Mouse (Mus musculus) forebrain, embryonic 12.5 days (tissue): ENCODE measurements at regions not wholly inside any gene's neighbourhood (a gene's known extent, or its start where the extent isn't known, plus 50 kb on each side); places are given as distances from the start of the nearest gene placed in this dataset.

Experiments used
- ATAC-seq: fragments of 200-750 bp; cut with Nextera tagmentation; 2 replicates; pipeline ENCODE4 v1.8.0; 2017; ENCODE audit warnings: moderate TSS enrichment; ENCODE audit not compliant: low FRiP score
- H3K27ac ChIP-seq: fragments of 300-500 bp; sonication (generic); 2 replicates; pipeline ENCODE4 v1.5.1; 2016; ENCODE audit warnings: mild to moderate bottlenecking
- H3K27me3 ChIP-seq: fragments of 300-500 bp; sonication (generic); 2 replicates; pipeline ENCODE4 v1.6.1; 2016; ENCODE audit warnings: mild to moderate bottlenecking
- H3K36me3 ChIP-seq: fragments of 300-500 bp; sonication (generic); replicated peaks from 2 replicates; pipeline ENCODE4 v1.6.1; 2016; ENCODE audit warnings: mild to moderate bottlenecking
- H3K4me1 ChIP-seq: fragments of 300-500 bp; sonication (generic); 2 replicates; pipeline ENCODE4 v1.6.1; 2016
- H3K4me2 ChIP-seq: fragments of 300-500 bp; sonication (generic); 2 replicates; pipeline ENCODE4 v1.6.1; 2016; ENCODE audit warnings: mild to moderate bottlenecking, moderate library complexity
- H3K4me3 ChIP-seq: fragments of 300-500 bp; sonication (generic); replicated peaks from 2 replicates; pipeline ENCODE4 v1.5.1; 2016; ENCODE audit warnings: mild to moderate bottlenecking
- H3K9ac ChIP-seq: fragments of 300-500 bp; sonication (generic); 2 replicates; pipeline ENCODE4 v1.6.1; 2016; ENCODE audit warnings: mild to moderate bottlenecking
- H3K9me3 ChIP-seq: fragments of 300-500 bp; sonication (generic); 2 replicates; pipeline ENCODE4 v1.6.1; 2016
- WGBS: fragments of 180-500 bp; shearing (Covaris S2); methylation state at CpG from one replicate; pipeline ENCODE4 v1.1.7; 2016; 5-methylcytosine and 5-hydroxymethylcytosine counted together

DNA sequence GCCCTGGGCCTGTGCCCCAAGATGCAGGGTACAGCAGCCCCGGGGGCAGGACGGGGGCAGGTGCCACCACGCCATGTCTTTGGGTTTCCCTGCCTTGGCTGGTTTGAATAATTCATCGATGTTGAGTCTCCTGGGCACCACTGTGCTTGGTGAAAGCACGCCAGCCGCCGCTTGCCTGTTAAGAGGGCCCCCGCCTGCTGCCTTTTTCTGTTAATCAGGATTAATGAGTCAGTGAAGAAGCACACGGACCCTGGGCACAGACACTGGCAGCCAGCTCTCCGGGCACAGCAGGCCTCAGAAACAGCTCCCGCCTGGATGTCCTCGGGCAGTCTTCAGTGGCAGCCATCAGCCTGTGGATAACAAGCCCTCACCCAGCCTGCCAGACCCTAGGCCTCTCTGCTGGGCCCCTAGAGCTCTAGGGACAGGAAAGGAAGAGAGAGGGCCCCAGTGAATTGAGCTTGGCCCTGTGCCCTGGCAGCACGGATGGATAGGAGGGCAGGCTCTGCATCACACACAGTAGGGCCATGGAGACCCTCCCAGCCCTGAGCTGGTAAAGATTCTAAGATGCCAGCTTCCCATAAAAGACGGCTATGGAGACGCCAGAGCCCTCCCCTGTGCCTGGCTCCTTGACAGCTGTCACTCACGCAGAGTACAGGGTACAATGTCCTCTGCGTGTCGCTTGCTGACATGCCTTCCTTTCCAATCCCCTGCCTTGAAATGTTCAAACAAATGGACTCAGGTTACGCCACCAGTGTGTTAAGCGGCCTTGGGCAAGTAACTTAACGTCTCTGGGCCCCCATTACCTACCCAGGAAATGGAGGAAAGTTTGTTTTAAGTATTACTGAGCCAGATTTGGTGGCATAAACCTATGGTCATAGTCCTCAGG is 118.4 kb downstream of the Cryba4 start:
- 51% methylated on average over 21 of the region's 21 CpGs for WGBS
- H3K9ac ChIP-seq: no peak overlapping the region
- peaks cover 35% of the 10 kb centered on the region for H3K4me1 ChIP-seq
- no peak overlapping the region for H3K4me2 ChIP-seq
- no peaks in the 10 kb centered on the region for H3K36me3 ChIP-seq
- H3K27ac ChIP-seq: peak overlapping the region; percentile 88
- ATAC-seq: peak; percentile 76
- no peaks in the 10 kb centered on the region for H3K9me3 ChIP-seq
- H3K27me3 ChIP-seq: peaks cover 3% of the 10 kb centered on the region; the same call in 1 of the 2 replicates
- H3K4me3 ChIP-seq: no peak overlapping the region

DNA sequence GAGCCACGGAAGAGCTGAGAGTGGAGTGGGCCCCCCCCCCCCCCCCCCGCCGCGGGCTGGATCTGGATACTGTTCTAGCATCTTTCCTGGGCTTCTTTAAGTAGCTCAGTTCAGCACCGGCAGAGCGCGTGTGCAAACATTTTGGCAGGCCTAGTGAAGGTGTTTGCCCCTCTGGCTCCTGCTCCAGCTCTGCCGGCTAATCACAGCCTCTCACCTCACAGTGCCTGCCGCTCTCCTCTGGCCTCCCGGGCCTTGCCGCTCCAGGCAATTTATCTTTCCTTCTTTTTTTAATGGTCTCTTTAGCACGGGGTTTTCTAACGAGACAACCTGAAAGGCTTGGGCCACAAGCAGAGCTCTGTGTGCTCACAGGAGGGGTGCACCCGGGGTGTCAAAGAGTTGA is 115.7 kb downstream of the Cryba4 start:
- Histone ChIP-seq H3K4me2 (no peak overlapping the region), H3K36me3 (no peaks in the 10 kb centered on the region), H3K4me1 (peaks cover 43% of the 10 kb centered on the region), H3K9ac (no peak overlapping the region), H3K9me3 (no peaks in the 10 kb centered on the region), H3K4me3 (no peak overlapping the region), H3K27me3 (peaks cover 5% of the 10 kb centered on the region; the same call in 1 of the 2 replicates), H3K27ac (no peak overlapping the region)
- WGBS: 31% methylated on average over 10 of the region's 14 CpGs
- no peak for ATAC-seq

DNA sequence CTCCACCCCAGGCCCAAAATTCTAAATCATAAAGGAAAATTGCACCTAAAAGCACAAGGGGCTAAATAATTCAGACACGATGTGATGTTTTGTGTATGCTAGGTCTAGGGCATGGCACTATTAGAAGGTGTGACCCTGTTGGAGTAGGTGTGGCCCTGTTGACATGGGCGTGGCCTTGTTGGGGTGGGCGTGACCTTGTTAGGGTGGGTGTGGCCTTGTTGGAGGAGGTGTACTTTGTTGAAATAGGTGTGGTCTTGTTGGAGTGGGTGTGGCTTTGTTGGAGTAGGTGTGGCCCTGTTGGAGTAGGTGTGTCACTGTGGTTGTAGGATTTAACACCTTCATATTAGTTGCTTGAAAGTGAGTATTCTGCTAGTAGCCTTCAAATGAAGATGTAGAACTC is 114.1 kb downstream of the Cryba4 start:
- Histone ChIP-seq H3K27ac (no peak overlapping the region), H3K4me2 (no peak overlapping the region), H3K36me3 (no peaks in the 10 kb centered on the region), H3K9me3 (no peaks in the 10 kb centered on the region), H3K4me3 (no peak overlapping the region), H3K9ac (no peak overlapping the region), H3K27me3 (peaks cover 8% of the 10 kb centered on the region; the same call in 1 of the 2 replicates), H3K4me1 (peaks cover 37% of the 10 kb centered on the region)
- WGBS: 91% methylated on average over 3 of the region's 3 CpGs
- no peak for ATAC-seq

- ATAC-seq: no peak
- H3K9ac ChIP-seq: no peak overlapping the region
- 89% methylated on average over 3 of the region's 3 CpGs for WGBS
- H3K27me3 ChIP-seq: 0 out of 2 replicates have a peak, but pooled peaks cover 11% of the 10 kb centered on the region
- H3K27ac ChIP-seq: no peak overlapping the region
- H3K4me3 ChIP-seq: no peak overlapping the region
- peaks cover 9% of the 10 kb centered on the region; the same call in 1 of the 2 replicates for H3K4me1 ChIP-seq
- H3K9me3 ChIP-seq: no peaks in the 10 kb centered on the region
- H3K4me2 ChIP-seq: no peak overlapping the region
- H3K36me3 ChIP-seq: no peaks in the 10 kb centered on the region
These were observed 109.6 kb downstream of the Cryba4 start for GRCm38 (mm10) chr5:112142731-112143130.

GRCm38 (mm10) chr5:112143993-112144621 is 108.2 kb downstream of the Cryba4 start:
- Histone ChIP-seq H3K27me3 (0 out of 2 replicates have a peak, but pooled peaks cover 11% of the 10 kb centered on the region), H3K4me2 (no peak overlapping the region), H3K9ac (no peak overlapping the region; the same call in 1 of the 2 replicates), H3K9me3 (no peaks in the 10 kb centered on the region), H3K4me3 (no peak overlapping the region), H3K27ac (no peak overlapping the region), H3K36me3 (no peaks in the 10 kb centered on the region), H3K4me1 (peaks cover 9% of the 10 kb centered on the region; the same call in 1 of the 2 replicates)
- 78% methylated on average over 16 of the region's 16 CpGs for WGBS
- ATAC-seq: no peak

DNA sequence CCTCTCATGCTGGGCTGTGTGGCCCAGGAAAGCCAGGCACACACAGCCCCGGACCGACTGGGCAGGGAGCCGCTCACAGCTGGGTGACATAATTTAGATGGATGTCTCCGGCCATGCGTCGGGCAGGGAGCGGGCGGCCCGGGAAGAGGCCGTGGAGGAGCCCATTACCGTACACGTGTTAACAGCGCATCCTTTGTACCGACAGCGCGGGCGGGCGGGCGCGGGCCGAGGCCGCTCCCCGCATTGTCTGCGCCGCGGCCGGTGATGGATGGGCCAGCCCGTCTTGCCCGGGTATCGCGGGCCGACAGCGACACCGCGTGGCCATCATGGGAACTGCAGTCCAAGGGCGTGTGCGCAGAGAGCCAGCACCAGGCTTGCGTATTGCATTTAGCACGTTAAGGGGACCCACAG is 98.6 kb downstream of the Cryba4 start:
- Histone ChIP-seq H3K27me3 (peaks cover 39% of the 10 kb centered on the region), H3K4me2 (peak overlapping the region; percentile 56), H3K4me1 (peaks cover 13% of the 10 kb centered on the region), H3K4me3 (peak overlapping the region; percentile 26), H3K27ac (peak overlapping the region; percentile 25; the same call in 1 of the 2 replicates), H3K9me3 (no peaks in the 10 kb centered on the region), H3K36me3 (no peaks in the 10 kb centered on the region), H3K9ac (0 out of 2 replicates have a peak overlapping the region, but pooled peaks have one; percentile 33)
- under 1% methylated on average over 39 of the region's 39 CpGs for WGBS
- peak; percentile 93 for ATAC-seq

GRCm38 (mm10) chr5:112154650-112155049 is 97.7 kb downstream of the Cryba4 start:
- no peak overlapping the region for H3K4me3 ChIP-seq
- peaks cover 13% of the 10 kb centered on the region for H3K4me1 ChIP-seq
- ATAC-seq: no peak
- no peak overlapping the region for H3K27ac ChIP-seq
- peaks cover 39% of the 10 kb centered on the region for H3K27me3 ChIP-seq
- H3K36me3 ChIP-seq: no peaks in the 10 kb centered on the region
- H3K4me2 ChIP-seq: no peak overlapping the region
- no peak overlapping the region for H3K9ac ChIP-seq
- H3K9me3 ChIP-seq: no peaks in the 10 kb centered on the region
- 75% methylated on average over 4 of the region's 4 CpGs for WGBS

GRCm38 (mm10) chr5:112155051-112155450 is 97.3 kb downstream of the Cryba4 start:
- ATAC-seq: no peak
- peaks cover 13% of the 10 kb centered on the region for H3K4me1 ChIP-seq
- H3K4me2 ChIP-seq: no peak overlapping the region
- no peak overlapping the region for H3K27ac ChIP-seq
- no peaks in the 10 kb centered on the region for H3K9me3 ChIP-seq
- 81% methylated on average over 6 of the region's 6 CpGs for WGBS
- H3K36me3 ChIP-seq: no peaks in the 10 kb centered on the region
- no peak overlapping the region for H3K4me3 ChIP-seq
- no peak overlapping the region for H3K9ac ChIP-seq
- H3K27me3 ChIP-seq: peaks cover 39% of the 10 kb centered on the region

- Histone ChIP-seq H3K36me3 (no peaks in the 10 kb centered on the region), H3K4me1 (peaks cover 10% of the 10 kb centered on the region), H3K9me3 (no peaks in the 10 kb centered on the region), H3K4me3 (no peak overlapping the region), H3K27ac (no peak overlapping the region), H3K4me2 (no peak overlapping the region), H3K9ac (no peak overlapping the region), H3K27me3 (peaks cover 39% of the 10 kb centered on the region)
- ATAC-seq: no peak
- WGBS: 11% methylated on average over 1 of the region's 1 CpGs
These were observed 96.3 kb downstream of the Cryba4 start for GRCm38 (mm10) chr5:112156005-112156404.

GRCm38 (mm10) chr5:112166410-112167175 is 85.7 kb downstream of the Cryba4 start:
- H3K4me1 ChIP-seq: peaks cover 52% of the 10 kb centered on the region
- H3K4me3 ChIP-seq: no peak overlapping the region
- H3K9me3 ChIP-seq: no peaks in the 10 kb centered on the region
- peak; percentile 69 for ATAC-seq
- no peak overlapping the region for H3K4me2 ChIP-seq
- H3K9ac ChIP-seq: no peak overlapping the region
- peak overlapping the region; percentile 70 for H3K27ac ChIP-seq
- H3K36me3 ChIP-seq: no peaks in the 10 kb centered on the region
- WGBS: 8% methylated on average over 11 of the region's 11 CpGs
- H3K27me3 ChIP-seq: peaks cover 36% of the 10 kb centered on the region

DNA sequence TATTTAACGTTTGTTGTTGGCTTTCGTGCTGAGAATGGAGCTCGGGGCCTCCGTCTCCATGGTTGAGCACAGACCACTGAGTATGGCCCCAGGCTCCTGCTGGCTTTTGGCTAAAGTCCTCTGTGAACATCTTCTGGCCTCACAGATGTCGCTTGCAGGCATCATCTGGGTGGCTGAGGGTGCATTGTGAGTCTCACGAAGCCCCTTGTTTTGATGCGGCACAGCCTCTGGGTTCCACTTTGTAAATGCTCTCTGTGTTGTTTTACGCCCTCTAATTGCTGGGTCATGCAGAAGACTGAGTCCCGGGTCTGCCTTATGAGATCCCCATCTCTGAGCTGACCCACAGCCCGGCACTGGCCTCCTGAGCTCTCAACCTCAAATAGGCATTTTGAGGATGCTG is 84.5 kb downstream of the Cryba4 start:
- Histone ChIP-seq H3K4me2 (no peak overlapping the region), H3K36me3 (no peaks in the 10 kb centered on the region), H3K4me1 (peaks cover 49% of the 10 kb centered on the region), H3K27me3 (peaks cover 27% of the 10 kb centered on the region), H3K9me3 (no peaks in the 10 kb centered on the region), H3K9ac (no peak overlapping the region), H3K27ac (no peak overlapping the region), H3K4me3 (no peak overlapping the region)
- WGBS: 38% methylated on average over 10 of the region's 10 CpGs
- no peak for ATAC-seq

DNA sequence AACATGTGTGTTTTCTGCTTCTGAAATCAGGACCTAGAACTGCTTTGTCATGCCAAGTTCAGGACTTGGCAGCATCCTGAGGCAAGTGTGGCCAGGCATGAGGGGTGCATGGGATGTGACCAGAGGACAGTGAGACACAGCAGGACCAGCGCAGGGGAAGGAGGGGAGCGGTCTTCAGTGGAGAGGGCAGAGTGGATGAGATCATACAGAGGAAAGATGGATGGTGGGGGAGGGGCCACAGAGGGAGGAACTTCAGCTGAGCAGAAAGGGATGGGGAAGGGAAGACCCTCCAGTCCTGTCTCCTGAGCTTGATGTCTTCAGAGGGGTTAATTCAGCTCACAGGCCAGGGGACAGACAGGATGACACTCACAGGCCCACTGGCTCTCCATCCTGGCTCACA is 81.0 kb downstream of the Cryba4 start:
- H3K9ac ChIP-seq: no peak overlapping the region
- no peaks in the 10 kb centered on the region for H3K9me3 ChIP-seq
- no peak overlapping the region for H3K4me3 ChIP-seq
- no peak overlapping the region for H3K27ac ChIP-seq
- peaks cover 27% of the 10 kb centered on the region for H3K4me1 ChIP-seq
- no peaks in the 10 kb centered on the region for H3K36me3 ChIP-seq
- no peak overlapping the region for H3K4me2 ChIP-seq
- ATAC-seq: no peak
- WGBS: 82% methylated on average over 2 of the region's 2 CpGs
- H3K27me3 ChIP-seq: peaks cover 14% of the 10 kb centered on the region; the same call in 1 of the 2 replicates
